Mouse (Mus musculus): Measurements from ENCODE around the gene Dab2ip.

DNA sequence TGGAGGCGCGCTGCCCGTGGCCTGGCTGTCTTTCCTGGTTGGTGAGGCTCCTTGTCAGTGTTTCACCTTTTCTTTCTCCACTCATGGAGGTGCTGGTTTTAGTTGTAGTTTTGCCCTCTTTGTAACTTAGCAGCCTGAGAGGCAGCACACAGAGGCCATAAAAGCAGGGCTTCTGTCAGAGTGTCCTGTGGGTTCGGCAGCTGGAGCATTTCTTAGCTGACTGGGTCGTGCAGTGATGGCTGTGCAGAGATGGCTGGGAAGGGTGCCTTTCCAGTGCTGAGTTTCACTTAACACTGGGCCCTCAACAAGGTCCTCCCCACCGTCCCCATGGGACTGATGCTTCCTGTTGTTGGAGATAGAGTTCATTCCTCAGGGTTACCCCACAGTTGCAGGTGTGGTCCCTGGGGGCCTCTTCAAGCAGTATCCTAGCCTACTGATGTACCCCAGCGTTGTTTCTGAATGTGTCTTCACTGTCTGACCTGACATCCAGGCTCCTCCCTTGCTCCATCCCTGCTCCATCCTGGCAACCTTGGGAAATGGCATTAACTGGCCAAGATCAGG lies 179.5 kb downstream of the Dab2ip start:
- no peak for TF ChIP-seq CTCF (IDR thresholded peaks at IDR 0.05)
- TF ChIP-seq POLR2A (IDR thresholded peaks at IDR 0.05; ENCODE audit: insufficient read depth, low read depth, low read length), result no peak
